Mouse (Mus musculus) liver, embryonic 13.5 days (tissue): Measurements from ENCODE around the gene Entpd1. TPM values are rescaled to one million over a fixed set of nuclear protein-coding genes. Genes with fewer than 3 reads are reported as not detected.

ENCODE experiments used
- ATAC-seq: fragments of 200-750 bp; cut with Nextera tagmentation; 2 replicates; pipeline ENCODE4 v1.8.0; 2017; ENCODE audit warnings: low read depth, mild to moderate bottlenecking, moderate number of reproducible peaks, moderate library complexity
- DNase-seq: peaks from one replicate; pipeline ENCODE4 v3.0.0; 2022
- H3K27ac ChIP-seq: fragments of 300-500 bp; sonication (generic); 2 replicates; pipeline ENCODE4 v1.5.1; 2015; ENCODE audit warnings: moderate library complexity, mild to moderate bottlenecking, inconsistent platforms
- H3K27me3 ChIP-seq: fragments of 300-500 bp; sonication (generic); 2 replicates; pipeline ENCODE4 v1.6.1; 2015; ENCODE audit warnings: mild to moderate bottlenecking, inconsistent platforms
- H3K36me3 ChIP-seq: fragments of 300-500 bp; sonication (generic); 2 replicates; pipeline ENCODE4 v1.6.1; 2015; ENCODE audit warnings: mild to moderate bottlenecking, inconsistent platforms
- H3K4me1 ChIP-seq: fragments of 300-500 bp; sonication (generic); replicated peaks from 2 replicates; pipeline ENCODE4 v1.6.1; 2015; ENCODE audit warnings: inconsistent platforms
- H3K4me2 ChIP-seq: fragments of 300-500 bp; sonication (generic); 2 replicates; pipeline ENCODE4 v1.6.1; 2015; ENCODE audit warnings: inconsistent platforms, mild to moderate bottlenecking, moderate library complexity
- H3K4me3 ChIP-seq: fragments of 300-500 bp; sonication (generic); replicated peaks from 2 replicates; pipeline ENCODE4 v1.5.1; 2015; ENCODE audit warnings: mild to moderate bottlenecking, inconsistent platforms
- H3K9ac ChIP-seq: fragments of 300-500 bp; sonication (generic); 2 replicates; pipeline ENCODE4 v1.6.1; 2015; ENCODE audit warnings: mild to moderate bottlenecking, inconsistent platforms
- H3K9me3 ChIP-seq: fragments of 300-500 bp; sonication (generic); replicated peaks from 2 replicates; pipeline ENCODE4 v1.6.1; 2016; ENCODE audit warnings: inconsistent platforms
- WGBS: fragments of 180-500 bp; shearing (Covaris S2); methylation state at CpG from one replicate; pipeline ENCODE4 v1.1.7; 2015; ENCODE audit not compliant: insufficient replicate concordance; 5-methylcytosine and 5-hydroxymethylcytosine counted together
- polyA plus RNA-seq: library from polyadenylated mRNA; unstranded; fragments of >200 nt; fragmentation: Nextera tagmentation; extraction: Ambion mirVana; gene quantifications from 2 replicates; pipeline ENCODE4 v1.2.1, GENCODE M21; 2015

Entpd1 gene
- polyA plus RNA-seq, 1 experiment from 2014 or later = 2.6 TPM

- H3K36me3 ChIP-seq = no peaks in the 10 kb centered on the region
- no peak overlapping the region for H3K27ac ChIP-seq
- no peak overlapping the region for H3K4me2 ChIP-seq
- no peaks in the 10 kb centered on the region for H3K27me3 ChIP-seq
- H3K4me3 ChIP-seq = no peak overlapping the region
- ATAC-seq = no peak
- no peak overlapping the region for H3K9ac ChIP-seq
- no peaks in the 10 kb centered on the region for H3K9me3 ChIP-seq
- DNase-seq = no peak
- no peaks in the 10 kb centered on the region for H3K4me1 ChIP-seq
Measured at GRCm38 (mm10) chr19:40628950-40629349, 16.8 kb downstream of the Entpd1 start.

GRCm38 (mm10) chr19:40630096-40630495 is 17.9 kb downstream of the Entpd1 start:
- Histone ChIP-seq H3K9ac (no peak overlapping the region), H3K36me3 (no peaks in the 10 kb centered on the region), H3K4me2 (no peak overlapping the region), H3K4me3 (no peak overlapping the region), H3K4me1 (no peaks in the 10 kb centered on the region), H3K27ac (no peak overlapping the region), H3K9me3 (no peaks in the 10 kb centered on the region), H3K27me3 (no peaks in the 10 kb centered on the region)
- DNase-seq = no peak
- ATAC-seq = no peak
- WGBS = 54% methylated on average over 3 of the region's 3 CpGs

GRCm38 (mm10) chr19:40630606-40631005 is 18.4 kb downstream of the Entpd1 start:
- no peaks in the 10 kb centered on the region for H3K36me3 ChIP-seq
- no peaks in the 10 kb centered on the region for H3K27me3 ChIP-seq
- DNase-seq (no peak), ATAC-seq (no peak)
- H3K4me3 ChIP-seq = no peak overlapping the region
- no peak overlapping the region for H3K27ac ChIP-seq
- H3K4me2 ChIP-seq = no peak overlapping the region
- H3K9me3 ChIP-seq = no peaks in the 10 kb centered on the region
- 20% methylated on average over 7 of the region's 7 CpGs for WGBS
- no peaks in the 10 kb centered on the region for H3K4me1 ChIP-seq
- H3K9ac ChIP-seq = no peak overlapping the region

GRCm38 (mm10) chr19:40632193-40632592 is 20.0 kb downstream of the Entpd1 start:
- ATAC-seq = no peak
- Histone ChIP-seq H3K27ac (no peak overlapping the region), H3K4me3 (no peak overlapping the region), H3K9me3 (no peaks in the 10 kb centered on the region), H3K9ac (no peak overlapping the region), H3K4me2 (no peak overlapping the region), H3K4me1 (peaks cover 6% of the 10 kb centered on the region), H3K36me3 (no peaks in the 10 kb centered on the region), H3K27me3 (no peaks in the 10 kb centered on the region)
- no peak for DNase-seq
- WGBS = 63% methylated on average over 3 of the region's 3 CpGs

GRCm38 (mm10) chr19:40632668-40633067 is 20.5 kb downstream of the Entpd1 start:
- Histone ChIP-seq H3K27me3 (no peaks in the 10 kb centered on the region), H3K4me1 (peaks cover 11% of the 10 kb centered on the region), H3K9me3 (no peaks in the 10 kb centered on the region), H3K9ac (no peak overlapping the region), H3K36me3 (no peaks in the 10 kb centered on the region), H3K27ac (no peak overlapping the region), H3K4me2 (no peak overlapping the region), H3K4me3 (no peak overlapping the region)
- WGBS = 76% methylated on average over 5 of the region's 5 CpGs
- no peak for ATAC-seq
- DNase-seq = no peak

GRCm38 (mm10) chr19:40633144-40633543 is 21.0 kb downstream of the Entpd1 start:
- no peak overlapping the region for H3K4me3 ChIP-seq
- H3K9me3 ChIP-seq = no peaks in the 10 kb centered on the region
- H3K36me3 ChIP-seq = no peaks in the 10 kb centered on the region
- no peak overlapping the region for H3K4me2 ChIP-seq
- peaks cover 11% of the 10 kb centered on the region for H3K4me1 ChIP-seq
- WGBS = 63% methylated on average over 1 of the region's 1 CpGs
- H3K27ac ChIP-seq = no peak overlapping the region
- no peak overlapping the region for H3K9ac ChIP-seq
- ATAC-seq = no peak
- no peak for DNase-seq
- no peaks in the 10 kb centered on the region for H3K27me3 ChIP-seq

- Histone ChIP-seq H3K4me1 (peaks cover 11% of the 10 kb centered on the region), H3K36me3 (no peaks in the 10 kb centered on the region), H3K4me3 (no peak overlapping the region), H3K27ac (no peak overlapping the region), H3K9ac (no peak overlapping the region), H3K4me2 (no peak overlapping the region), H3K9me3 (no peaks in the 10 kb centered on the region), H3K27me3 (no peaks in the 10 kb centered on the region)
- ATAC-seq = peak; percentile 77
- DNase-seq = peak; percentile 23
- 7% methylated on average over 4 of the region's 4 CpGs for WGBS
Measured at GRCm38 (mm10) chr19:40637091-40637490, 24.9 kb downstream of the Entpd1 start.

- H3K4me3 ChIP-seq = no peak overlapping the region
- peaks cover 11% of the 10 kb centered on the region for H3K4me1 ChIP-seq
- H3K36me3 ChIP-seq = no peaks in the 10 kb centered on the region
- ATAC-seq = no peak
- no peak for DNase-seq
- no peak overlapping the region for H3K4me2 ChIP-seq
- no peaks in the 10 kb centered on the region for H3K27me3 ChIP-seq
- no peak overlapping the region for H3K9ac ChIP-seq
- H3K27ac ChIP-seq = no peak overlapping the region
- 22% methylated on average over 7 of the region's 7 CpGs for WGBS
- H3K9me3 ChIP-seq = no peaks in the 10 kb centered on the region
Measured at GRCm38 (mm10) chr19:40637601-40638000, 25.4 kb downstream of the Entpd1 start.

GRCm38 (mm10) chr19:40638582-40638981 is 26.4 kb downstream of the Entpd1 start:
- 73% methylated on average over 5 of the region's 5 CpGs for WGBS
- Histone ChIP-seq H3K9me3 (no peaks in the 10 kb centered on the region), H3K4me1 (peaks cover 11% of the 10 kb centered on the region), H3K4me3 (no peak overlapping the region), H3K9ac (no peak overlapping the region), H3K36me3 (no peaks in the 10 kb centered on the region), H3K27me3 (no peaks in the 10 kb centered on the region), H3K27ac (no peak overlapping the region), H3K4me2 (no peak overlapping the region)
- no peak for DNase-seq
- no peak for ATAC-seq

- Histone ChIP-seq H3K27ac (no peak overlapping the region), H3K9ac (no peak overlapping the region), H3K27me3 (no peaks in the 10 kb centered on the region), H3K9me3 (no peaks in the 10 kb centered on the region), H3K36me3 (no peaks in the 10 kb centered on the region), H3K4me1 (peaks cover 11% of the 10 kb centered on the region), H3K4me3 (no peak overlapping the region), H3K4me2 (no peak overlapping the region)
- 51% methylated on average over 11 of the region's 11 CpGs for WGBS
- no peak for ATAC-seq
- DNase-seq = no peak
Measured at GRCm38 (mm10) chr19:40639729-40640304, 27.7 kb downstream of the Entpd1 start.

- Histone ChIP-seq H3K4me1 (peaks cover 12% of the 10 kb centered on the region), H3K27ac (no peak overlapping the region), H3K9me3 (no peaks in the 10 kb centered on the region), H3K36me3 (no peaks in the 10 kb centered on the region), H3K9ac (no peak overlapping the region), H3K4me2 (no peak overlapping the region), H3K4me3 (no peak overlapping the region), H3K27me3 (no peaks in the 10 kb centered on the region)
- 57% methylated on average over 2 of the region's 2 CpGs for WGBS
- DNase-seq (no peak), ATAC-seq (no peak)
Measured at GRCm38 (mm10) chr19:40640799-40641198, 28.6 kb downstream of the Entpd1 start.

GRCm38 (mm10) chr19:40643846-40644245 is 31.7 kb downstream of the Entpd1 start:
- Histone ChIP-seq H3K27ac (no peak overlapping the region), H3K4me3 (no peak overlapping the region), H3K9ac (no peak overlapping the region), H3K4me1 (peaks cover 22% of the 10 kb centered on the region), H3K27me3 (no peaks in the 10 kb centered on the region), H3K9me3 (no peaks in the 10 kb centered on the region), H3K36me3 (no peaks in the 10 kb centered on the region), H3K4me2 (no peak overlapping the region)
- ATAC-seq (no peak), DNase-seq (no peak)
- WGBS = 64% methylated on average over 1 of the region's 1 CpGs
